Mouse (Mus musculus) bone marrow, adult 2 months (tissue): ENCODE results near the gene Zmym6. TPM values are rescaled to one million over a fixed set of nuclear protein-coding genes. Genes with fewer than 3 reads are reported as not detected.

Experiments used
- H3K27ac ChIP-seq: fragments of 200-500 bp; 2 replicates; pipeline ENCODE4 v1.5.1; 2012; ENCODE audit warnings: low read depth, mild to moderate bottlenecking, control low read depth, inconsistent platforms, low read length; ENCODE audit not compliant: control insufficient read depth, poor library complexity, insufficient read depth
- H3K4me1 ChIP-seq: fragments of 200-500 bp; 2 replicates; pipeline ENCODE4 v1.6.1; 2011; ENCODE audit warnings: low read length; ENCODE audit not compliant: control insufficient read depth, insufficient read depth
- H3K4me3 ChIP-seq: fragments of 200-500 bp; replicated peaks from 2 replicates; pipeline ENCODE3; 2011; ENCODE audit warnings: mild to moderate bottlenecking, low read depth, low read length, control low read depth; ENCODE audit not compliant: control insufficient read depth
- CTCF ChIP-seq: fragments of 200-500 bp; IDR thresholded peaks from 2 replicates; pipeline ENCODE4 v1.5.1; 2011; ENCODE audit warnings: low read length, control low read depth; ENCODE audit not compliant: control insufficient read depth, insufficient read depth
- POLR2A ChIP-seq: fragments of 200-500 bp; IDR thresholded peaks from 2 replicates; pipeline ENCODE4 v1.6.1; 2011; ENCODE audit warnings: low read depth, mild to moderate bottlenecking, control low read depth, low read length, borderline replicate concordance; ENCODE audit not compliant: control insufficient read depth
- WGBS: fragments of 180-500 bp; shearing (Covaris S2); methylation state at CpG from one replicate; pipeline ENCODE4 v1.1.7; 2018; 5-methylcytosine and 5-hydroxymethylcytosine counted together
- polyA plus RNA-seq: library from polyadenylated mRNA; stranded (reverse); fragments of >200 nt; gene quantifications from 2 replicates; pipeline ENCODE4 v1.2.4, GENCODE M21; 2011; ENCODE audit warnings: low replicate concordance; ENCODE audit not compliant: missing spikeins, insufficient read depth, insufficient read length

Gene Zmym6
- polyA plus RNA-seq, 1 experiment = 3.0 TPM

DNA sequence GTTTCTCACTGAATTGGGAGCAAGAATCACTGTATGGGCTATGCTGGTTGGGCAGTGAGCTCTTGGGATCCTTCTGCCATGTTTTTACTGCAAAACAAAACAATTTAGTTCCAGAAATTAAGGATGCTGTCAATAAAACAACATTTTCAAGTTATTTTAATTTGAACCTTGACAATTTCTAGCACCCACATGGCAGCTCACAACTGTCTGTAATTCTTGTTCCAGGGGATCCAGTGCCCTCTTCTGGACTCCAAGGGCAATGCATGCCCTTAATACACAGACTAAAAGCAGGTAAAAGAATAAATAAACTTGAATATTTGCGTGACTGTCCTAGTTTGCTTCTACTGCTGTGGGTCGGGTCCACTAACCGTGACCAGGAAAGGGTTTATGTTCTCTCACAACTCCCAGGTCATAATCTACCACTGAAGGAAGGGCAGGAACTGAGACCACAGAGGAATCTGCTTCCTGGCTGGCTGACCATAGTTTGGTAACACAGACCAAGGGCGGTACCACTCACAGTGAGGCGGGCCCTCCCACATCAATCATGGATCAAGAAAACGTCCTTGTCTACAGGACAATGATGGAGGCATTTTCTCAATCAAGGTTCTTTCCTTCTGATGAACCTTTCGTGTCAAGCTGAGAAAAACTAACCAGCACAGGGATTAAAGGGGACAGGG lies 22.5 kb upstream of the Zmym6 start:
- 52% methylated on average over 7 of the region's 7 CpGs for WGBS
- Histone ChIP-seq H3K4me3 (no peak overlapping the region), H3K4me1 (no peaks in the 10 kb centered on the region; the same call in 1 of the 2 replicates)

GRCm38 (mm10) chr4:127060585-127061290 lies 16.4 kb upstream of the Zmym6 start, which contains the start of gene Zmym1:
TSS of gene Zmym1 (minus strand) at chr4:127061152.
- TF ChIP-seq POLR2A = peak; percentile 68
- TF ChIP-seq CTCF = no peak
- WGBS = 1% methylated on average over 38 of the region's 38 CpGs
- H3K4me3 ChIP-seq = peak within 1 kb of the TSS; percentile 100
- H3K4me1 ChIP-seq = no peaks in the 10 kb centered on the region; the same call in 1 of the 2 replicates
- peak within 1 kb of the TSS; percentile 89 for H3K27ac ChIP-seq

More for the DNA sequence above, 22.5 kb upstream of the Zmym6 start:
- no peak overlapping the region for H3K27ac ChIP-seq
- peak; percentile 19; the same call in 1 of the 2 replicates for TF ChIP-seq CTCF
- no peak for TF ChIP-seq POLR2A

- Histone ChIP-seq H3K27ac (no peak overlapping the region), H3K4me3 (no peak overlapping the region), H3K4me1 (no peaks in the 10 kb centered on the region; the same call in 1 of the 2 replicates)
- TF ChIP-seq CTCF (no peak), POLR2A (no peak)
- 82% methylated on average over 1 of the region's 1 CpGs for WGBS
These were observed 13.1 kb upstream of the Zmym6 start for GRCm38 (mm10) chr4:127064051-127064450.

- 68% methylated on average over 1 of the region's 1 CpGs for WGBS
These were observed 2.3 kb upstream of the Zmym6 start for GRCm38 (mm10) chr4:127074915-127075314.

GRCm38 (mm10) chr4:127080806-127081205 lies 3.6 kb downstream of the Zmym6 start:
- Histone ChIP-seq H3K27ac (no peak overlapping the region), H3K4me3 (no peak overlapping the region), H3K4me1 (no peaks in the 10 kb centered on the region; the same call in 1 of the 2 replicates)
- 53% methylated on average over 1 of the region's 1 CpGs for WGBS
- TF ChIP-seq POLR2A = no peak

More at GRCm38 (mm10) chr4:127074915-127075314, 2.3 kb upstream of the Zmym6 start:
- Histone ChIP-seq H3K4me1 (no peaks in the 10 kb centered on the region; the same call in 1 of the 2 replicates), H3K27ac (no peak overlapping the region), H3K4me3 (no peak overlapping the region)
- TF ChIP-seq CTCF = no peak
- TF ChIP-seq POLR2A = no peak

DNA sequence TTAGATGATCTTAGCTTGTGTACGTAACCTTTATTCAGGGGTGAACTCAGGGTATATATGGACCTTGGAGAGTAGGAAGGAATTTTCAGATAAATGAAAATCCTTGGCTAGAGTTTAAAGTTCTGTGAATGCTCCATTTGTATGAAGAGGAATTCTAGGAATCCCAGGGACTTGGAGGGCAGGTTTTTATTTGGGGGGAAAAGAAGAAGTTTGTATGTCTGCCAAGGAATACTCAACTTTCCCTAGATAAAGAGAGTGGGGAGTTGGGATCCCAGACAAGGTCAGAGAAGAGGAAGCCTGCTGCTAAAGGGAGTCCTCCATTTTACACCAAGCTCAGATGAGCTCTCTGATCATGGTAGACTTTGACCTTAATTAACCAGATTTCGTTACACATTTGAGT lies 5.9 kb downstream of the Zmym6 start:
- no peak for TF ChIP-seq CTCF
- 85% methylated on average over 2 of the region's 2 CpGs for WGBS
- Histone ChIP-seq H3K27ac (no peak overlapping the region), H3K4me3 (no peak overlapping the region), H3K4me1 (no peaks in the 10 kb centered on the region)

DNA sequence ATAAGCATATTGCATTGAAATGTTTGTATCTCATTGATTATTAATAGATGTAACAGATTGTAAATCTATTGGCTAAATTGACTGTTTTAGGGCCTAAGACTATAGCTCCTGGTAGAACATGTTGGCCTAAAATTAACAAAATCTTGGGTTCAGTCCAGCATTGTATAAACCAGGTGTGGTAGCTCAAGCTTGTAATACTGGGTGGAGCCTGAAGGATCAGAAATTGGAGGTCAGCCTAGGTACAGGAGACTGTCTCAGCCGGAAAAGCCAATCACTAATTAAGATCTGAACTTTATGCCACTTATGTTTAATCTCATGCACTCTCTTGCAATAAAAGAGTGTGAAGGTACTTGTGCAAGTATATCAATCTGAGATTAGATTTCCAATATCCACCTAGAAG lies 8.6 kb downstream of the Zmym6 start:
- Histone ChIP-seq H3K27ac (no peak overlapping the region), H3K4me1 (no peaks in the 10 kb centered on the region), H3K4me3 (no peak overlapping the region)
- 78% methylated on average over 1 of the region's 1 CpGs for WGBS
- TF ChIP-seq CTCF (no peak), POLR2A (no peak)

- Histone ChIP-seq H3K27ac (no peak overlapping the region), H3K4me3 (no peak overlapping the region), H3K4me1 (no peaks in the 10 kb centered on the region)
- TF ChIP-seq CTCF = no peak
- TF ChIP-seq POLR2A = no peak
- WGBS = 78% methylated on average over 1 of the region's 1 CpGs
These were observed 14.0 kb downstream of the Zmym6 start for GRCm38 (mm10) chr4:127091188-127091587.
